Mouse (Mus musculus) limb, embryonic 15.5 days (tissue): ENCODE data around the gene Sphk1. TPM values are rescaled to one million over a fixed set of nuclear protein-coding genes. Genes with fewer than 3 reads are reported as not detected.
A peak's percentile ranks its signal among the peaks of the same experiment; 100 is the strongest.

Source experiments
- ATAC-seq: fragments of 200-750 bp; cut with Nextera tagmentation; 2 replicates; pipeline ENCODE4 v1.8.0; 2017; ENCODE audit warnings: low read depth, moderate TSS enrichment; ENCODE audit not compliant: insufficient number of reproducible peaks, low FRiP score, low TSS enrichment
- H3K27ac ChIP-seq: fragments of 300-500 bp; sonication (generic); 2 replicates; pipeline ENCODE4 v1.5.1; 2015; ENCODE audit warnings: moderate library complexity, mild to moderate bottlenecking, inconsistent platforms
- H3K27me3 ChIP-seq: fragments of 300-500 bp; sonication (generic); 2 replicates; pipeline ENCODE4 v1.6.1; 2015; ENCODE audit warnings: inconsistent platforms
- H3K36me3 ChIP-seq: fragments of 300-500 bp; sonication (generic); 2 replicates; pipeline ENCODE4 v1.6.1; 2015; ENCODE audit warnings: inconsistent platforms
- H3K4me1 ChIP-seq: fragments of 300-500 bp; sonication (generic); 2 replicates; pipeline ENCODE4 v1.6.1; 2015; ENCODE audit warnings: inconsistent platforms
- H3K4me2 ChIP-seq: fragments of 300-500 bp; sonication (generic); 2 replicates; pipeline ENCODE4 v1.6.1; 2015; ENCODE audit warnings: mild to moderate bottlenecking, inconsistent platforms
- H3K4me3 ChIP-seq: fragments of 300-500 bp; sonication (generic); 2 replicates; pipeline ENCODE4 v1.5.1; 2015; ENCODE audit warnings: mild to moderate bottlenecking, inconsistent platforms
- H3K9ac ChIP-seq: fragments of 300-500 bp; sonication (generic); 2 replicates; pipeline ENCODE4 v1.6.1; 2015; ENCODE audit warnings: inconsistent platforms
- H3K9me3 ChIP-seq: fragments of 300-500 bp; sonication (generic); 2 replicates; pipeline ENCODE4 v1.6.1; 2016; ENCODE audit warnings: inconsistent platforms
- WGBS: fragments of 180-500 bp; shearing (Covaris S2); methylation state at CpG from one replicate; pipeline ENCODE4 v1.1.7; 2015; 5-methylcytosine and 5-hydroxymethylcytosine counted together
- polyA plus RNA-seq: library from polyadenylated mRNA; unstranded; fragments of >200 nt; fragmentation: Nextera tagmentation; extraction: Ambion mirVana; gene quantifications from 2 replicates; pipeline ENCODE4 v1.2.1, GENCODE M21; 2015

Sphk1 gene
- polyA plus RNA-seq, 1 experiment from 2014 or later, result 7.7 TPM

GRCm38 (mm10) chr11:116571767-116572679 is 41.3 kb downstream of the Sphk1 start:
- Histone ChIP-seq H3K36me3 (no peaks in the 10 kb centered on the region), H3K4me2 (no peak overlapping the region), H3K27ac (no peak overlapping the region), H3K9me3 (no peaks in the 10 kb centered on the region), H3K9ac (no peak overlapping the region), H3K27me3 (no peaks in the 10 kb centered on the region), H3K4me1 (peaks cover 32% of the 10 kb centered on the region), H3K4me3 (no peak overlapping the region)
- 72% methylated on average over 19 of the region's 19 CpGs for WGBS
- no peak for ATAC-seq

- Histone ChIP-seq H3K4me2 (no peak overlapping the region), H3K27ac (no peak overlapping the region)
- no peak for ATAC-seq
Observed at GRCm38 (mm10) chr11:116572756-116573543, 42.2 kb downstream of the Sphk1 start.

GRCm38 (mm10) chr11:116574486-116574885 is 43.8 kb downstream of the Sphk1 start:
- 60% methylated on average over 6 of the region's 6 CpGs for WGBS
- H3K4me2 ChIP-seq, result no peak overlapping the region
- H3K27ac ChIP-seq, result no peak overlapping the region
- no peak for ATAC-seq
- H3K27me3 ChIP-seq, result no peaks in the 10 kb centered on the region
- peaks cover 34% of the 10 kb centered on the region for H3K4me1 ChIP-seq
- H3K9ac ChIP-seq, result no peak overlapping the region
- no peaks in the 10 kb centered on the region for H3K36me3 ChIP-seq
- no peaks in the 10 kb centered on the region for H3K9me3 ChIP-seq
- H3K4me3 ChIP-seq, result no peak overlapping the region

More at GRCm38 (mm10) chr11:116572756-116573543, 42.2 kb downstream of the Sphk1 start:
- Histone ChIP-seq H3K4me3 (no peak overlapping the region), H3K9me3 (no peaks in the 10 kb centered on the region), H3K36me3 (no peaks in the 10 kb centered on the region), H3K9ac (no peak overlapping the region), H3K4me1 (peaks cover 34% of the 10 kb centered on the region), H3K27me3 (no peaks in the 10 kb centered on the region)
- WGBS, result 50% methylated on average over 12 of the region's 12 CpGs

GRCm38 (mm10) chr11:116574982-116575381 is 44.3 kb downstream of the Sphk1 start:
- Histone ChIP-seq H3K4me1 (peaks cover 37% of the 10 kb centered on the region), H3K27ac (no peak overlapping the region), H3K9ac (no peak overlapping the region), H3K36me3 (no peaks in the 10 kb centered on the region), H3K27me3 (no peaks in the 10 kb centered on the region), H3K4me3 (no peak overlapping the region), H3K9me3 (no peaks in the 10 kb centered on the region), H3K4me2 (no peak overlapping the region)
- ATAC-seq, result no peak
- WGBS, result 57% methylated on average over 6 of the region's 6 CpGs

GRCm38 (mm10) chr11:116575396-116575795 is 44.7 kb downstream of the Sphk1 start:
- no peak for ATAC-seq
- no peaks in the 10 kb centered on the region for H3K9me3 ChIP-seq
- WGBS, result 78% methylated on average over 2 of the region's 2 CpGs
- no peaks in the 10 kb centered on the region for H3K27me3 ChIP-seq
- no peaks in the 10 kb centered on the region for H3K36me3 ChIP-seq
- no peak overlapping the region for H3K4me3 ChIP-seq
- no peak overlapping the region for H3K27ac ChIP-seq
- H3K4me1 ChIP-seq, result peaks cover 41% of the 10 kb centered on the region
- H3K4me2 ChIP-seq, result no peak overlapping the region
- no peak overlapping the region for H3K9ac ChIP-seq

GRCm38 (mm10) chr11:116579280-116579679 is 48.6 kb downstream of the Sphk1 start:
- H3K9ac ChIP-seq, result no peak overlapping the region
- 90% methylated on average over 3 of the region's 3 CpGs for WGBS
- H3K4me3 ChIP-seq, result no peak overlapping the region
- ATAC-seq, result no peak
- no peaks in the 10 kb centered on the region for H3K27me3 ChIP-seq
- no peaks in the 10 kb centered on the region for H3K36me3 ChIP-seq
- H3K4me2 ChIP-seq, result no peak overlapping the region
- H3K27ac ChIP-seq, result no peak overlapping the region
- peaks cover 32% of the 10 kb centered on the region for H3K4me1 ChIP-seq
- H3K9me3 ChIP-seq, result no peaks in the 10 kb centered on the region

GRCm38 (mm10) chr11:116580031-116580652 is 49.4 kb downstream of the Sphk1 start:
- Histone ChIP-seq H3K9me3 (no peaks in the 10 kb centered on the region), H3K4me3 (peak overlapping the region; percentile 98), H3K4me1 (peaks cover 29% of the 10 kb centered on the region), H3K4me2 (peak overlapping the region; percentile 91), H3K9ac (peak overlapping the region; percentile 95), H3K27ac (peak overlapping the region; percentile 84), H3K27me3 (no peaks in the 10 kb centered on the region), H3K36me3 (no peaks in the 10 kb centered on the region)
- no peak for ATAC-seq
- 14% methylated on average over 10 of the region's 10 CpGs for WGBS

- H3K4me1 ChIP-seq, result peaks cover 29% of the 10 kb centered on the region
- H3K9ac ChIP-seq, result peak overlapping the region; percentile 95
- H3K27me3 ChIP-seq, result no peaks in the 10 kb centered on the region
- peak overlapping the region; percentile 91 for H3K4me2 ChIP-seq
- H3K9me3 ChIP-seq, result no peaks in the 10 kb centered on the region
- H3K27ac ChIP-seq, result peak overlapping the region; percentile 84
- no peaks in the 10 kb centered on the region for H3K36me3 ChIP-seq
- ATAC-seq, result peak; percentile 68
- under 1% methylated on average over 84 of the region's 91 CpGs for WGBS
- H3K4me3 ChIP-seq, result peak overlapping the region; percentile 98
Observed at GRCm38 (mm10) chr11:116580711-116581375, 50.1 kb downstream of the Sphk1 start.

GRCm38 (mm10) chr11:116581376-116581814 is 50.7 kb downstream of the Sphk1 start, which contains the start of gene Ube2o:
Ube2o (minus strand) TSS chr11:116581447.
- H3K27ac ChIP-seq, result peak within 1 kb of the TSS; percentile 84
- no peaks in the 10 kb centered on the region for H3K36me3 ChIP-seq
- H3K27me3 ChIP-seq, result no peaks in the 10 kb centered on the region
- peak; percentile 81 for ATAC-seq
- H3K4me3 ChIP-seq, result peak within 1 kb of the TSS; percentile 98
- 2% methylated on average over 46 of the region's 51 CpGs for WGBS
- peak within 1 kb of the TSS; percentile 91 for H3K4me2 ChIP-seq
- no peaks in the 10 kb centered on the region for H3K9me3 ChIP-seq
- H3K9ac ChIP-seq, result peak within 1 kb of the TSS; percentile 95
- H3K4me1 ChIP-seq, result peaks cover 24% of the 10 kb centered on the region

GRCm38 (mm10) chr11:116585682-116586081 is 55.0 kb downstream of the Sphk1 start:
- Histone ChIP-seq H3K9ac (no peak overlapping the region), H3K9me3 (no peaks in the 10 kb centered on the region), H3K36me3 (no peaks in the 10 kb centered on the region), H3K4me1 (peaks cover 18% of the 10 kb centered on the region), H3K4me3 (no peak overlapping the region), H3K4me2 (no peak overlapping the region), H3K27me3 (peaks cover 3% of the 10 kb centered on the region; the same call in 1 of the 2 replicates), H3K27ac (no peak overlapping the region)
- ATAC-seq, result no peak
- WGBS, result 78% methylated on average over 6 of the region's 6 CpGs
